Mouse (Mus musculus) liver, embryonic 12.5 days (tissue): ENCODE data around the gene Arpc4. TPM values are rescaled to one million over a fixed set of nuclear protein-coding genes. Genes with fewer than 3 reads are reported as not detected.

Source experiments
- ATAC-seq: fragments of 200-750 bp; cut with Nextera tagmentation; 2 replicates; pipeline ENCODE4 v1.8.0; 2017; ENCODE audit warnings: moderate number of reproducible peaks, mild to moderate bottlenecking, moderate library complexity
- H3K27ac ChIP-seq: fragments of 300-500 bp; sonication (generic); 2 replicates; pipeline ENCODE4 v1.5.1; 2016; ENCODE audit warnings: mild to moderate bottlenecking
- H3K27me3 ChIP-seq: fragments of 300-500 bp; sonication (generic); replicated peaks from 2 replicates; pipeline ENCODE4 v1.6.1; 2016; ENCODE audit warnings: mild to moderate bottlenecking, moderate library complexity
- H3K36me3 ChIP-seq: fragments of 300-500 bp; sonication (generic); 2 replicates; pipeline ENCODE4 v1.6.1; 2016; ENCODE audit warnings: mild to moderate bottlenecking, moderate library complexity
- H3K4me1 ChIP-seq: fragments of 300-500 bp; sonication (generic); 2 replicates; pipeline ENCODE4 v1.6.1; 2016
- H3K4me2 ChIP-seq: fragments of 300-500 bp; sonication (generic); 2 replicates; pipeline ENCODE4 v1.6.1; 2016; ENCODE audit warnings: mild to moderate bottlenecking, moderate library complexity
- H3K4me3 ChIP-seq: fragments of 300-500 bp; sonication (generic); 2 replicates; pipeline ENCODE4 v1.5.1; 2016; ENCODE audit warnings: mild to moderate bottlenecking, moderate library complexity
- H3K9ac ChIP-seq: fragments of 300-500 bp; sonication (generic); 2 replicates; pipeline ENCODE4 v1.6.1; 2016; ENCODE audit warnings: mild to moderate bottlenecking, moderate library complexity
- H3K9me3 ChIP-seq: fragments of 300-500 bp; sonication (generic); replicated peaks from 2 replicates; pipeline ENCODE4 v1.6.1; 2016; ENCODE audit warnings: mild to moderate bottlenecking, moderate library complexity
- WGBS: fragments of 180-500 bp; shearing (Covaris S2); methylation state at CpG from one replicate; pipeline ENCODE4 v1.1.7; 2016; ENCODE audit not compliant: insufficient replicate concordance; 5-methylcytosine and 5-hydroxymethylcytosine counted together
- polyA plus RNA-seq: library from polyadenylated mRNA; unstranded; fragments of >200 nt; fragmentation: Nextera tagmentation; extraction: Ambion mirVana; gene quantifications from 2 replicates; pipeline ENCODE4 v1.2.1, GENCODE M21; 2016

Gene Arpc4
- polyA plus RNA-seq, 1 experiment from 2014 or later: 294 TPM

DNA sequence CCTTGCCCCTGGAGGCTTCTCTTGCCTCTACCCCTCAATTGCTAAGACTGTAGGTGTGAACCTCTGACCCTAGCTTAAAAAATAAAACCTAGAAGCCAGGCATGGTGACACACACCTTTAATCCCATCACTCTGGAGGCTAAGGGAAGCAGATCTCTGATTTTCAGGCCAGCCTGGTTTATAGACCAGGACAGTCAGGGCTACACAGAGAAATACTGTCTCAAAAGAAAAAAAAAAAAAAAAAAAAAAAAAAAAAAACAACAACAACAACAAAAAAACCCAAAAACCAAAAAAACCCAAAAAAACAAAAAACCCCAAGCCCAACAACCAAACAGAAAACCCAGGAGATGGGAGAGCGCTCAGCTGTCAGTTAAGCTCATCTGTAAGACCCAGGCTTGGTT, 10.3 kb upstream of the Arpc4 start:
- Histone ChIP-seq H3K9me3 (no peaks in the 10 kb centered on the region), H3K27ac (0 out of 2 replicates have a peak overlapping the region, but pooled peaks have one; percentile 5), H3K4me3 (no peak overlapping the region), H3K4me2 (no peak overlapping the region), H3K36me3 (peaks cover 60% of the 10 kb centered on the region), H3K9ac (no peak overlapping the region), H3K27me3 (no peaks in the 10 kb centered on the region), H3K4me1 (peaks cover 9% of the 10 kb centered on the region)
- no peak for ATAC-seq
- 97% methylated on average over 1 of the region's 1 CpGs for WGBS

DNA sequence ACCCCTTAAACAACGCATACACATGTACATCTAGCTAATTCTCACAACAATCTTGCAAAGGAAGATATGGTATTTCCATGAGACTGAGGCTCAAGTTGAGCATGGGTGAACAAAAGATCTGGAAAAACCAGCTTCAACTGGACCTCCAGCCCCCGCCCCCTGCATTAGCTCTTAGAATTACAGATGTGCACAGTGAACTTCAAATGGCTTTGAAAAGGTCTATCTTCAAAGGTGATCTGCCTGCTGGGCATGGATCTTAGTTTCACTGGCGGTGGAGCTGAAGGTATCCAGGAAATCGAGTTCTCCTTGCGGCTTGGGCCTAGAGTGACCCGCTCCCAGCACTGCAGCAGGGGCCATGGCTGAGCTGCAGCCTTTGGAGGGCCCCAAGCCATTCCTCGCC, 9.8 kb upstream of the Arpc4 start:
- 86% methylated on average over 7 of the region's 7 CpGs for WGBS
- Histone ChIP-seq H3K36me3 (peaks cover 65% of the 10 kb centered on the region), H3K9ac (no peak overlapping the region), H3K4me3 (no peak overlapping the region), H3K9me3 (no peaks in the 10 kb centered on the region), H3K27ac (0 out of 2 replicates have a peak overlapping the region, but pooled peaks have one; percentile 5), H3K27me3 (no peaks in the 10 kb centered on the region), H3K4me1 (peaks cover 14% of the 10 kb centered on the region), H3K4me2 (no peak overlapping the region)
- ATAC-seq: no peak

DNA sequence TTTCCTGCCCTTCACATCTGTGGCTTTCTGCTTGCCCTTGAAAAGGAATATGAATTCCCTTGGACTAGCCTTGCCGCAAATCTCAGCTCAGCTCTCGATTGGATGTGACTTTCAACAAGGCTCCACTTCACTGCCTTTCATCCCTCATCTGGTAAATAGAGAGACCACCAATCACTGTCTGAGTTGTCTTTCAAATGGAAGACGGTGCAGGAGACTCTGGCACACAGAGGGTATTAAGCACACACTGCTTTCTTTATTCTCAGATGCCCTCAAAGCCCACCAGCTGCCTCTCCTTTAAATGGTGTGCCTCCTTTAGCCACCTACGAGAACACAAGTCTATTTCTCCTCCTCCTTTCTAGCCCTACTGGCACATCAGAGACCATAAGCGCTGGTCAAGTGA, 9.3 kb upstream of the Arpc4 start:
- peaks cover 19% of the 10 kb centered on the region for H3K4me1 ChIP-seq
- no peaks in the 10 kb centered on the region for H3K9me3 ChIP-seq
- no peak overlapping the region for H3K4me3 ChIP-seq
- no peak overlapping the region for H3K27ac ChIP-seq
- H3K9ac ChIP-seq: no peak overlapping the region
- no peak for ATAC-seq
- H3K36me3 ChIP-seq: peaks cover 70% of the 10 kb centered on the region
- H3K27me3 ChIP-seq: no peaks in the 10 kb centered on the region
- 87% methylated on average over 5 of the region's 5 CpGs for WGBS
- no peak overlapping the region for H3K4me2 ChIP-seq

DNA sequence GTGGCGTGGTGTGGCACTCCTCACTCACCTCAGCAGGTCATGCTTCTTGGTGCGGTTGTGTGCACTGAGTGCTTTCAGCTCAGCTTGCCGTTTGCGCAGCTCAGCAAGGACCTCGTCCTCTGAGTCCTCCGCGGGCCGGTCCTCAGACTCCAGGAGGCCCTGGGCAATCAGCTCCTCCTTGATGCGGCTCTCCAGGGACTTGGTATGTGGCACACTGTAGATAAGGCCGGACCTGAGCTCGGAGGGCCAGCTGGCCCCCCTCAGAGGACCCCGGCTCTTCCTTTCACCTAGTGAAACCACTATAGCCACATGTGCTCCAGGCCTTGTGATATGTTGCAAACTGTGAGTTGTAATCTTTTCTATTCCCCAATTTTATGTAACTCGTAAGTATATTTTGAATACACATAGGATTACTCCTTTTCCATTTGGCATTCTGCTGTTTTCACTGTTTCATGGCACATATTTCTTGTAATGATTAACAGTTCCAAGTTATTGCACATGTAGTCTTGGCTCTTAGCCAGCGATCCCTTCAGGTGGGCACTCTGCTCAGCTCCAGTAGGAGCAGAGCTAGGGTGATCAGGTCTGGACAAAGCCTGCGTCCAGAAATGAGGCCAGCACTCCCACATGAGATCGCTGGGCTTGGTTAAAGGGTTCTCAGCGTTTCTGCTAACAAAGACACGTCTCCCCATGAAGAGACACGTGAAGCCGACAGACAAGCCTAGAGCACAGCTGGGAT, 7.6 kb upstream of the Arpc4 start:
- no peaks in the 10 kb centered on the region for H3K27me3 ChIP-seq
- H3K36me3 ChIP-seq: peaks cover 88% of the 10 kb centered on the region
- no peak overlapping the region for H3K27ac ChIP-seq
- peaks cover 33% of the 10 kb centered on the region for H3K4me1 ChIP-seq
- 85% methylated on average over 20 of the region's 20 CpGs for WGBS
- ATAC-seq: no peak
- H3K4me3 ChIP-seq: no peak overlapping the region
- H3K9ac ChIP-seq: no peak overlapping the region
- H3K9me3 ChIP-seq: no peaks in the 10 kb centered on the region
- H3K4me2 ChIP-seq: no peak overlapping the region

DNA sequence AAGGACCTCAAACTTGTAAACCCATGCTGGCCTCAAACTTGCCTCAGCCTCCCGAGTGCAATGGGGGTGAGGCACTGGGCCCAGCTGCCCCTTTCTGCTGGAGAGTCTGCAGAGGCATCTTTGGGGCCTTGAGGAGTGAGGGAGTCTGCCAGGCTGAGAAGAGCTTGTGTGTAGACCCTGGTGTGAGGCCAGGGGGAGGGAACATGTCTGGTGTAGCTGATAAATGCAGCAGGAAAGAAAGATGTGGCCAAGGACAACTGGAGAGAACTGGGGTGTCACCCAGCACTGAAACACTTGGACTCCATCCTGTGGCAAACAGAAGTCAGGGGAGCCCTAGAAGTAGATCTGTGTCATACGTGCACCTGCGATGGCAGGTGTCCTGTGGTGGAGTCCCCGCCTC, 4.4 kb upstream of the Arpc4 start:
- H3K36me3 ChIP-seq: peaks cover 73% of the 10 kb centered on the region
- H3K27ac ChIP-seq: peak overlapping the region; percentile 84
- H3K27me3 ChIP-seq: no peaks in the 10 kb centered on the region
- no peaks in the 10 kb centered on the region for H3K9me3 ChIP-seq
- peak overlapping the region; percentile 55 for H3K4me2 ChIP-seq
- H3K4me1 ChIP-seq: peaks cover 50% of the 10 kb centered on the region
- WGBS: 54% methylated on average over 4 of the region's 4 CpGs
- ATAC-seq: peak; percentile 55
- H3K4me3 ChIP-seq: peak overlapping the region; percentile 14; the same call in 1 of the 2 replicates
- H3K9ac ChIP-seq: peak overlapping the region; percentile 60

DNA sequence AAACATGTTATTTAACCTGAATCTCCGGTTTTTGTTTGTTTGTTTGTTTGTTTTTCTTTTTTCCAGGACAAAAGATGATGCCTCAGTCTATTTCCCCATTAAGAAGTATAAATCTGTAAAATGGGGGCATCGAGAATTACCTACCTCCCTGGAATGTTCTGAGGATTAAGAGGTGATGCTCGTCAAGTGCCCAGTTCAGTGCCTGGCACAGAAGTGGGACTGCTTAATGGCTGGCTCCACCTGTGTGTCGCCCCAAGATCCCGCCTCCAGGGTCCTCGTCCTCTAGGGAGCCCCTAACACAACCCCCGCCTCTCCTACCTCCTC, 781 bp upstream of the Arpc4 start:
- no peak for ATAC-seq
- Histone ChIP-seq H3K4me3 (peak overlapping the region; percentile 83), H3K36me3 (peaks cover 59% of the 10 kb centered on the region), H3K27ac (peak overlapping the region; percentile 97), H3K4me1 (peaks cover 77% of the 10 kb centered on the region), H3K9ac (peak overlapping the region; percentile 93), H3K27me3 (no peaks in the 10 kb centered on the region), H3K4me2 (peak overlapping the region; percentile 93), H3K9me3 (no peaks in the 10 kb centered on the region)
- WGBS: 6% methylated on average over 7 of the region's 7 CpGs

DNA sequence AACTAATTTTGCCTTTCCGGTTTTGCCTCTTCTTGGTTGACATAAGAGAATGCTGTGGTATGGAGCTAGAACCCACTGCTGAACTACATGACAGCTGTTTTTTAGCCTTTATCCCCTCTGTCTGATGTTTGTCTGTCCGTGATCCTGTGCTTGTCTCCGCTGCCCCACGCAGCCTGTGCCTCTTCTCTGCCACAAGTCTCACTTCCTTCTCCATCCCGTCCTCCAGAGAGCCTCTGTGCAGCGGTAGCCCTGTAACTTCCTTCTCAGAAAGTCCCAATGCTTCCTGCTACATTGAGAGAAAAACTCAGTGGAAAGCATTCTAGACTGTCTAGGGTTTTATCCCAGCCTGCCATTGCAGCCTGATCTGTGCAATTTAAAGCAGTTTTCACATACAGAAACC, 1.3 kb downstream of the Arpc4 start:
- Histone ChIP-seq H3K9me3 (no peaks in the 10 kb centered on the region), H3K27me3 (no peaks in the 10 kb centered on the region), H3K4me2 (peak overlapping the region; percentile 93), H3K36me3 (peaks cover 59% of the 10 kb centered on the region), H3K27ac (peak overlapping the region; percentile 22; the same call in 1 of the 2 replicates), H3K4me1 (peaks cover 56% of the 10 kb centered on the region), H3K9ac (peak overlapping the region; percentile 93), H3K4me3 (peak overlapping the region; percentile 83)
- 24% methylated on average over 6 of the region's 6 CpGs for WGBS
- ATAC-seq: no peak

DNA sequence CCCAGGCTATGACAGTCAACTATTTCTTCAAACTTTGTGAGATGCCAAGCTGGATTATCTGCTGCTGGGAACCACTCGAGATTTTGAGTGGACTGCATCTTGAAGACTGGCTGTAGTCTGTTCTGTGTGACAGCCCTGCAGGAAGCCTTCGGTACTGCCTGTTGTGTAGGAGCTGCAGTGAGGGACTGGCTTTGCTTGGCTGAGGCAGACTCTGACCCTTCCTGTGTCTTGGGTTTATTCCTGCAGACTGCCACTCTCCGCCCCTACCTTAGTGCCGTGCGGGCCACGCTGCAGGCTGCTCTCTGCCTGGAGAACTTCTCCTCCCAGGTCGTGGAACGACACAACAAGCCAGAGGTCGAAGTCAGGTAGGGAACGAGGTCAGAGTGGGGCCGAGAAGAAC, 2.6 kb downstream of the Arpc4 start:
- Histone ChIP-seq H3K4me1 (peaks cover 46% of the 10 kb centered on the region), H3K9ac (no peak overlapping the region), H3K27ac (no peak overlapping the region), H3K4me3 (no peak overlapping the region; the same call in 1 of the 2 replicates), H3K36me3 (peaks cover 59% of the 10 kb centered on the region), H3K27me3 (no peaks in the 10 kb centered on the region), H3K4me2 (peak overlapping the region; percentile 93), H3K9me3 (no peaks in the 10 kb centered on the region)
- no peak for ATAC-seq
- 87% methylated on average over 11 of the region's 11 CpGs for WGBS

DNA sequence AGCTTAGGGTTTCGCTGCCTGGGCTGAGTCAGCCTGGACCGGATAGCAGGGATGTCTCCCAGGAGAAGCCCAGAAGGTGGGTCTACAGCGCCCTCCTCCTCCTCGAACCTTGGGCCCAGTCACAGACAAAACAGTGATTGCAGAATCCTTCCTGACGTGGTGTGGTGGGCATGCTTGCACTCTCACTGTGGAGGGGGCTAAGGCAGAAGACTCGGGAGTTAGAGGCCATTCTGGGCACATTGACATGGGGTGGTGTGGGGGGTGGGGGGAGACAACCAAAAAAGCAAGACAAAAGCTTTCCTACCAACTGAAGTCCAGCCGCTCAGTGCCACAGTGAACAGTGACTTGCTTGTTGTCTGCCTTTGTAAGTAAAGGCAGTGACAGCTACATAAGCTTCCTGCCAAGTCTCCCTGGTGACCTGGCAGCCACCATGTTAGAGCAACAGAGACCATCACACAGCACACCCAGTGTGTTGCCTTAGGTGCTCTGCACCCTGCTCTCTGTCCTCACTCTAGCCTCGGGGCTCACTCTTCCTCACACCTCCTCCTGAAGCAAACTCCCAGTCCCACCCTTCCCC, 6.5 kb downstream of the Arpc4 start:
- Histone ChIP-seq H3K4me2 (no peak overlapping the region), H3K4me1 (peaks cover 19% of the 10 kb centered on the region), H3K27ac (no peak overlapping the region), H3K9ac (no peak overlapping the region), H3K9me3 (no peaks in the 10 kb centered on the region), H3K36me3 (peaks cover 95% of the 10 kb centered on the region), H3K27me3 (no peaks in the 10 kb centered on the region), H3K4me3 (no peak overlapping the region)
- ATAC-seq: no peak
- 82% methylated on average over 8 of the region's 8 CpGs for WGBS

DNA sequence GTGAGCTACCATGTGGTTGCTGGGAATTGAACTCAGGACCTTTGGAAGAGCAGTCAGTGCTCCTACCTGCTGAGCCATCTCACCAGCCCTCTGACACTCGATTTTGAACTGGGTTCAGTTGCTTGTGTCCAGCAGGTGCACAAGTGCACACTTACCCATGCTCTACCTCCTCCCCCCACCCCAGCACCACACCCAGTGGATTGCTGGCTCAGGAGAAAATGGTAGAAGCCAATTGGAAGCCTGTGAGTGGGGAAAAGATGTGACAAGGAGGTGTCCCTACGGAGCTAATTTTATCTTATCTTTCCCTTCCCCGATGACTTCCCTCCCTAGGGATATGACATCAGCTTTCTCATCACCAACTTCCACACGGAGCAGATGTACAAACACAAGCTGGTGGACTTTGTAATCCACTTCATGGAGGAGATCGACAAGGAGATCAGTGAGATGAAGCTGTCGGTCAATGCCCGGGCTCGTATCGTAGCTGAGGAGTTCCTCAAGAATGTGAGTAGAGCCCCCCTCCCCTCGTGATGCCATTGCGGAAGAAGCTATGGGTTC, 7.3 kb downstream of the Arpc4 start:
- no peak overlapping the region for H3K9ac ChIP-seq
- peaks cover 100% of the 10 kb centered on the region for H3K36me3 ChIP-seq
- 77% methylated on average over 11 of the region's 11 CpGs for WGBS
- no peaks in the 10 kb centered on the region for H3K27me3 ChIP-seq
- H3K9me3 ChIP-seq: no peaks in the 10 kb centered on the region
- H3K4me1 ChIP-seq: peaks cover 12% of the 10 kb centered on the region
- H3K27ac ChIP-seq: no peak overlapping the region
- no peak overlapping the region for H3K4me2 ChIP-seq
- no peak overlapping the region for H3K4me3 ChIP-seq
- no peak for ATAC-seq

DNA sequence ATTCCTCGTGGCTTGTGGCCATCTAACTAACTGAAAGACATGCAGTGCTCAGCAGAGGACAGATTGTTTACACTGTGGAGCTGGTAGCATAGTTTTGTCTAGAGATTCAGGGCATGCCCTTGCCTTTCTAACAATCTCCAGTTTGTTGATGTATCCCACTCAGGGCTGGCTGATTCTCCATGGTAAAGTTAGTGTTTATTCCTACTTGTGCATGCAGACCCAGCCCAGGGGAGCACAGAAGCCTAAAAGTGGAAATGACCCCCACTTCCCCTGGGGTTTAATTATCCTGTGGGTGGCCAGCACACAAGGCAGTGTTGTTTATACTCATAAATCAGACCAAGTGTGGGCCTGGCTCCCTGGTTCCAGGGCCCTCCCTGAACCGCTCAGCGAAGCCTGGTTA, 8.1 kb downstream of the Arpc4 start:
- Histone ChIP-seq H3K27ac (no peak overlapping the region), H3K4me3 (no peak overlapping the region), H3K9me3 (no peaks in the 10 kb centered on the region), H3K9ac (no peak overlapping the region), H3K4me1 (peaks cover 4% of the 10 kb centered on the region; the same call in 1 of the 2 replicates), H3K4me2 (no peak overlapping the region), H3K27me3 (0 out of 2 replicates have a peak, but pooled peaks cover 3% of the 10 kb centered on the region), H3K36me3 (peaks cover 100% of the 10 kb centered on the region)
- WGBS: 75% methylated on average over 3 of the region's 3 CpGs
- ATAC-seq: no peak

DNA sequence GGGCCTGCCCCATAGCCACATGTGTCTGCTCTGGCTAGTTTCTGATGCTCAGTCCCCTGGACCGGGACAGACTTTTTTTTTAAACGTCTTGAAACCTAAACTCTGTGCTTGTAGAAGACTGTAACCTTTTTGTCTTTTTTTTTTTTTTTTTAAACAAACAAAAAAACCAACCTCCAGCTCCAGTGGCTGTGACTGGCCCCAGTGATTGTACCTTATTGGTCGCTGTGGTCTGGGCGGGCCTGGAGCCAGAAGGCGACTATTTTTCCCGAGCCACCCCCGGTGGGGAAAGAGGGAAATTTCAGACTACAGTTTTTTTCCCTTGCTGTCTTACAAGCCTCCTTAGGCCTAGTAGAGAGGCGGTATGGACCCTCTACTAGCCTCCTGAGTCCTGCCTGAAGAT, 11.0 kb downstream of the Arpc4 start, which contains the start of gene Ttll3:
Ttll3 (plus strand) TSS at position 301 of the 400 bp plus-strand sequence.
- H3K4me1 ChIP-seq: peaks cover 18% of the 10 kb centered on the region
- no peak for ATAC-seq
- WGBS: 79% methylated on average over 8 of the region's 8 CpGs
- no peak within 1 kb of the TSS for H3K4me3 ChIP-seq
- no peak within 1 kb of the TSS for H3K27ac ChIP-seq
- H3K4me2 ChIP-seq: no peak within 1 kb of the TSS
- H3K27me3 ChIP-seq: peaks cover 27% of the 10 kb centered on the region
- H3K9ac ChIP-seq: peak within 1 kb of the TSS; percentile 24; the same call in 1 of the 2 replicates
- no peaks in the 10 kb centered on the region for H3K9me3 ChIP-seq
- peaks cover 72% of the 10 kb centered on the region for H3K36me3 ChIP-seq
